Mouse (Mus musculus): Measurements from ENCODE around the gene Pemt.

DNA sequence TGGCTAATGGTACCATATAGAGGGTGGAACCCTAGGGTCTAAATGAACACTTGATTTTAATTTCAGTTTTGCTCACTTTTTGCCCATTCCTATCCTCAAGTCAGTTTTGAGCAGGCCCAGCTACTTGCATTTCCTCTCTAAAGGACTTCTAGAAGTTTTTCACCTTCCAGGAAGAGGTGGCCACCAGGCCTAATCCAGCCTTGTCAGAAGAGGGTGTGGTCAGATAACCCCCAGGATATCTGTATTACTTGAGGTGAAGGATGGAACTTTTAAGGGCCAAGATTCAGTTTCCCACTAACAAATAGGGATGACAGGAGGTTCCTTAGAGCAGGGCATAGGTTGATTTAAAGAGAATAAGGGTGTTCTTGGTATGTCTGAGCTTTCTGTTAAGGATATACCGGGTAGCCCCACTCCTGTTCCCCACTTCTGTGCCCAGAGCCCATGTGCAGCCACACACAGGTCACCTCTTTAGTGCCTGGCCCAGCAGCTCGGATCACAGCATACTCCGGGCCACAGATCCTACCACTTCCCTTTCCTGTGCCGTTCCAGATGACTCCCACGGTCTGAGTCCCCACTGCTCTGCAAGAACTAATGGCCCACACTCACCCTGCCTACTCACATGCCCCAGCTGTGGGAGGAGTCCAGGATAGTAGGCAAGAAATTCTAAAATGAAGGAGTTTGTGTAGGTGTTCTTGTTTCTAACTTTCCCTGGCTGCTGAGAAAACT lies 44.6 kb upstream of the Pemt start:
- no peak for TF ChIP-seq POLR2A (IDR thresholded peaks at IDR 0.05; ENCODE audit: low read depth, low read length)
- TF ChIP-seq CTCF (IDR thresholded peaks at IDR 0.05; ENCODE audit: borderline replicate concordance, insufficient read depth, low read length): no peak
